ENCODE assay signal across 22 mouse cellular contexts in the genomic region with DNA sequence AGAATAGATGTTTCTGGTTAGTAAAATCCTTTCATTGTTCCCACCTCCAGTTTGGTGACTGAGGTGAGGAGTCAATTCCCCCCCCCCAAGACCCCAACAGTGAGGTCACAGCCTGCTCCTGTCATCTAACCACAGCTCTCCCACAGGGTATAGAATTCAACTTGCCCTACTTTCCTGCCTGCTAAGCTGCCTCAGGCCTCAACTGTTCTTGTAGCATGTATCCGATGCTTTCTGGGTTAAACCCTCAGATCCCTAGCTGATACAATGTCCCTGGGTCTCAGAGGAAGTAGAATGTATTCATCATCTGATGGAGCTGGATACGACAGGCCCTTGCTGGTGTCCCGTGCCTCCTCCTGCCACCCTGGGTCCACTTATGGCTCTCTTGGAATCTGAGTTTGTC.
DNase-seq lines count a peak whose midpoint lies in the region; ATAC-seq lines count a peak whose summit lies in the region.
"Had no signal": no experiment of that assay in that cellular context is flagged by ENCODE, and none has a peak within 500 bp of the region (broad histone marks: within the 10 kb centered on the region; RNA-seq: fewer than 3 reads in every experiment).

No protein-coding gene starts in this region.

- no peak overlapping the region for H3K9ac ChIP-seq in hindbrain, embryonic 14.5 days

- H3K4me2 ChIP-seq in hindbrain, embryonic 14.5 days (replicated peaks) = no peak overlapping the region

- ATAC-seq in hindbrain, embryonic 14.5 days (ENCODE audit: low FRiP score) = no peak
- ATAC-seq: activated CD4-positive, CD25-positive, alpha-beta regulatory T cell, adult 4 months; CD4-positive, CD25-positive, alpha-beta regulatory T cell, adult 4 months; Patski had no signal

- DNase-seq in heart, adult 11 months = peak; percentile 61
- no peak for DNase-seq in heart, adult 9 months (ENCODE audit: low spot score in 2 of 2)
- no peak for DNase-seq in hindbrain, embryonic 14.5 days (ENCODE audit: low spot score)
- no peak for DNase-seq in hindbrain, embryonic 10.5 days (ENCODE audit: low spot score)
- peak; percentile 56 for DNase-seq in retina, postnatal 1 day
- DNase-seq in retina, embryonic 14.5 days (ENCODE audit: low spot score) = no peak
- DNase-seq in limb, embryonic 10.5 days (ENCODE audit: low spot score) = peak; percentile 24
- DNase-seq in frontal cortex, postnatal 36 days (ENCODE audit: low spot score in 2 of 2) = no peak
- DNase-seq: adrenal gland, adult 2 months; adrenal gland, adult 8-10 months; adrenal gland, postnatal 10 days; adrenal gland, postnatal 14 days; adrenal gland, postnatal 25 days; adrenal gland, postnatal 36 days; B cell, adult 2 months; cerebellum, adult 11 months; cerebellum, adult 11-12 months had no signal

- no peaks in the 10 kb centered on the region for H3K27me3 ChIP-seq in hindbrain, embryonic 14.5 days (ENCODE audit: control insufficient read depth, insufficient read depth, low read length)
- H3K27me3 ChIP-seq in hindbrain, embryonic 10.5 days (ENCODE audit: insufficient read depth, poor library complexity, severe bottlenecking) = no peaks in the 10 kb centered on the region; the same call in 1 of the 2 replicates
- H3K27me3 ChIP-seq in limb, embryonic 10.5 days (ENCODE audit: low read depth, poor library complexity, severe bottlenecking) = no peaks in the 10 kb centered on the region
- H3K27me3 ChIP-seq: CH12.LX, Patski had no signal

- WGBS in hindbrain, embryonic 14.5 days = 57% methylated on average over 3 of the region's 3 CpGs
- 69% methylated on average over 3 of the region's 3 CpGs for WGBS in hindbrain, embryonic 10.5 days
- 86% methylated on average over 3 of the region's 3 CpGs for WGBS in limb, embryonic 10.5 days

- H3K9me3 ChIP-seq in hindbrain, embryonic 14.5 days (ENCODE audit: control insufficient read depth, low read length) = no peaks in the 10 kb centered on the region
- H3K9me3 ChIP-seq in hindbrain, embryonic 10.5 days = no peaks in the 10 kb centered on the region
- H3K9me3 ChIP-seq in limb, embryonic 10.5 days (replicated peaks) = no peaks in the 10 kb centered on the region

- no peaks in the 10 kb centered on the region for H3K36me3 ChIP-seq in hindbrain, embryonic 14.5 days (replicated peaks; ENCODE audit: control insufficient read depth, insufficient read depth)
- no peaks in the 10 kb centered on the region for H3K36me3 ChIP-seq in hindbrain, embryonic 10.5 days
- H3K36me3 ChIP-seq in limb, embryonic 10.5 days = no peaks in the 10 kb centered on the region
- H3K36me3 ChIP-seq: G1E had no signal

- peak overlapping the region; percentile 51; the same call in 1 of the 2 replicates for H3K27ac ChIP-seq in hindbrain, embryonic 14.5 days
- H3K27ac ChIP-seq in hindbrain, embryonic 10.5 days = no peak overlapping the region
- H3K27ac ChIP-seq in limb, embryonic 10.5 days = no peak overlapping the region

- H3K4me1 ChIP-seq in hindbrain, embryonic 14.5 days (replicated peaks; ENCODE audit: control insufficient read depth, insufficient read depth, low read length) = peaks cover 10% of the 10 kb centered on the region; the same call in 1 of the 2 replicates
- H3K4me1 ChIP-seq in hindbrain, embryonic 10.5 days (replicated peaks) = peaks cover 27% of the 10 kb centered on the region
- H3K4me1 ChIP-seq in limb, embryonic 10.5 days = peaks cover 13% of the 10 kb centered on the region; the same call in 1 of the 2 replicates

- no peak overlapping the region for H3K4me3 ChIP-seq in hindbrain, embryonic 14.5 days (replicated peaks; ENCODE audit: low read length)
- H3K4me3 ChIP-seq in hindbrain, embryonic 10.5 days = no peak overlapping the region
- no peak overlapping the region for H3K4me3 ChIP-seq in limb, embryonic 10.5 days

Comparison
In these comparisons a context has a peak if more than half of its experiments do, and no peak if none do; other contexts are left out.
1. DNase-seq: peak in heart, adult 11 months (single experiment), retina, postnatal 1 day (single experiment) and limb, embryonic 10.5 days (single experiment); none in heart, adult 9 months (0 of 2), hindbrain, embryonic 14.5 days (single experiment), hindbrain, embryonic 10.5 days (single experiment), retina, embryonic 14.5 days (single experiment) and frontal cortex, postnatal 36 days (0 of 2).